Mouse (Mus musculus) small intestine, adult 2 months (tissue): ENCODE results near the gene Ubr4.

ENCODE experiments used
- CTCF ChIP-seq: fragments of 200-500 bp; IDR thresholded peaks from 2 replicates; pipeline ENCODE4 v1.5.1; 2012; ENCODE audit warnings: low read depth, mild to moderate bottlenecking, control low read depth, inconsistent platforms, low read length, moderate library complexity, mixed read lengths; ENCODE audit not compliant: insufficient replicate concordance, insufficient read length; ENCODE audit errors: extremely low read depth
- POLR2A ChIP-seq: fragments of 200-500 bp; IDR thresholded peaks from 2 replicates; pipeline ENCODE4 v1.6.1; 2012; ENCODE audit warnings: low read depth, mild to moderate bottlenecking, control low read depth, inconsistent platforms, low read length, moderate library complexity

- TF ChIP-seq CTCF: no peak
- TF ChIP-seq POLR2A: no peak
Measured at GRCm38 (mm10) chr4:139360761-139361548, 8.5 kb downstream of the Ubr4 start.
